21 mouse cellular contexts compared by ENCODE assay signal in the genomic region with DNA sequence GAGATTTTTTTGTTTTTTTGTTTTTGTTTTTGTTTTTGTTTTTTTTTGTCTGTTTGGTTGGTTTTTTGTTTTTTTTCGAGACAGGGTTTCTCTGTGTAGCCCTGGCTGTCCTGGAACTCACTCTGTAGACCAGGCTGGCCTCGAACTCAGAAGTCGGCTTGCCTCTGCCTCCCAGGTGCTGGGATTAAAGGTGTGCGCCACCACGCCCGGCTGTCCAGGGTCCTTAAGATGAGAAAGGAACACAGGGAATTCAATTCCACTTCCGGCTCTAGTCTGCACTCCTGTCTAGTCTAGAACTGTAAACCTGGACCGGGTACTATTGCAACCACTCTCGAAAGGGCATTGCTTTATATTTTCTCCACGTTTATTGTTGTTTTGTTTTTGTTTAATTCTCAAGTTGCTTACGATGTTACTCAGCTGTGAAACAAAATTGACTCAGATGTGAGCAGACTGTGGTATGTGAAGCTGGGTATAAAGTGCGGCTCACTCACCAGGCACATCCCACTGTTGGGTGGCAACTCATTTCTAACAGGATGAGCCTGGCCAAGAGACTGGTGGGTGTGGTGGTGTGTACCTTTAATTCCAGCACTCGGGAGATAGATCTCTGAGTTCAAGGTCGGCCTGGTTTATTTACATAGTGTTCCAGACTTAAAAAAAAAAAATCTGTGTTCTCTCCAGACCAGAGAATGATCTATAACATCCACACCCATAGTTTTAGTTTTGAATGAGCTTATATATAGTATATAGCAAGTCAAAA. TPM values are rescaled to one million over a fixed set of nuclear protein-coding genes. Genes with fewer than 3 reads are reported as not detected.
A peak's percentile ranks its signal among the peaks of the same experiment; 100 is the strongest.
DNase-seq lines count a peak whose midpoint lies in the region; ATAC-seq and TF ChIP-seq lines count a peak whose summit lies in the region.
"Had no signal": no experiment of that assay in that cellular context is flagged by ENCODE, and none has a peak within 500 bp of the region (broad histone marks: within the 10 kb centered on the region; RNA-seq: fewer than 3 reads in every experiment).

No protein-coding gene starts in this region.

- H3K4me2 ChIP-seq in intestine, embryonic 15.5 days (replicated peaks) = no peak overlapping the region
- no peak overlapping the region for H3K4me2 ChIP-seq in intestine, embryonic 16.5 days (ENCODE audit: low read depth, low read length)
- H3K4me2 ChIP-seq: embryonic facial prominence, embryonic 12.5 days; forebrain, embryonic 15.5 days; heart, embryonic 11.5 days; heart, embryonic 15.5 days; hindbrain, embryonic 13.5 days had no signal

- no peak overlapping the region for H3K4me3 ChIP-seq in intestine, embryonic 15.5 days (replicated peaks)
- H3K4me3 ChIP-seq in intestine, embryonic 16.5 days (ENCODE audit: low read length) = no peak overlapping the region
- no peak overlapping the region for H3K4me3 ChIP-seq in liver, adult 2 months (ENCODE audit: insufficient read depth, low read depth, low read length)
- no peak overlapping the region for H3K4me3 ChIP-seq in small intestine, adult 2 months (ENCODE audit: low read depth, low read length)
- H3K4me3 ChIP-seq in limb, embryonic 10.5 days = no peak overlapping the region
- H3K4me3 ChIP-seq: embryonic facial prominence, embryonic 12.5 days; forebrain, embryonic 15.5 days; heart, adult 2 months; heart, embryonic 15.5 days; hindbrain, embryonic 13.5 days had no signal

- H3K79me2 ChIP-seq in liver, adult 2 months (ENCODE audit: control insufficient read depth, insufficient read depth, low read length) = no peaks in the 10 kb centered on the region

- 75% methylated on average over 14 of the region's 14 CpGs for WGBS in intestine, embryonic 15.5 days
- WGBS in intestine, embryonic 16.5 days = 81% methylated on average over 14 of the region's 14 CpGs
- WGBS in liver, adult 2 months = 65% methylated on average over 14 of the region's 14 CpGs
- 31% methylated on average over 14 of the region's 14 CpGs for WGBS in small intestine, adult 2 months
- WGBS in limb, embryonic 10.5 days = 91% methylated on average over 14 of the region's 14 CpGs

- peak; percentile 87 for DNase-seq in liver, adult 2 months (ENCODE audit: extremely low read depth, low read depth, low spot score)
- DNase-seq in liver = no peak
- DNase-seq in R1 (ENCODE audit: low read depth, low spot score) = peak; percentile 46
- DNase-seq in limb, embryonic 10.5 days (ENCODE audit: low spot score) = no peak
- DNase-seq: adrenal gland, postnatal 10 days; cerebellum, adult 11 months; cerebellum, adult 9-10 months; cerebellum, postnatal 25 days; gastrocnemius, postnatal 36 days; heart, adult 2 months; heart, postnatal 14 days had no signal

- TF ChIP-seq CTCF in liver, adult 2 months (IDR thresholded peaks at IDR 0.05; ENCODE audit: low read depth, low read length) = no peak
- TF ChIP-seq CTCF in small intestine, adult 2 months (IDR thresholded peaks at IDR 0.05; ENCODE audit: extremely low read depth, insufficient read length, insufficient replicate concordance, low read depth, low read length) = no peak

- no peak overlapping the region for H3K27ac ChIP-seq in intestine, embryonic 15.5 days
- H3K27ac ChIP-seq in intestine, embryonic 16.5 days (ENCODE audit: low read length) = no peak overlapping the region
- peak overlapping the region; percentile 61 for H3K27ac ChIP-seq in liver, adult 2 months (replicated peaks; ENCODE audit: insufficient read depth, low read depth, low read length)
- peak overlapping the region; percentile 69 for H3K27ac ChIP-seq in small intestine, adult 2 months (ENCODE audit: insufficient read depth, low read depth, low read length)
- H3K27ac ChIP-seq in limb, embryonic 10.5 days = no peak overlapping the region
- H3K27ac ChIP-seq: embryonic facial prominence, embryonic 12.5 days; forebrain, embryonic 15.5 days; heart, adult 2 months; heart, embryonic 15.5 days; hindbrain, embryonic 13.5 days had no signal

- H3K27me3 ChIP-seq in intestine, embryonic 15.5 days (replicated peaks) = no peaks in the 10 kb centered on the region
- no peaks in the 10 kb centered on the region for H3K27me3 ChIP-seq in intestine, embryonic 16.5 days (replicated peaks; ENCODE audit: control insufficient read depth, insufficient read depth, low read length)
- H3K27me3 ChIP-seq in liver, adult 2 months (ENCODE audit: control insufficient read depth, insufficient read depth, low read length) = no peaks in the 10 kb centered on the region
- H3K27me3 ChIP-seq in small intestine, adult 2 months (ENCODE audit: control insufficient read depth, insufficient read depth, low read length) = no peaks in the 10 kb centered on the region
- no peaks in the 10 kb centered on the region for H3K27me3 ChIP-seq in limb, embryonic 10.5 days (ENCODE audit: low read depth, poor library complexity, severe bottlenecking)
- H3K27me3 ChIP-seq: embryonic facial prominence, embryonic 12.5 days; forebrain, embryonic 15.5 days; heart, embryonic 15.5 days; hindbrain, embryonic 13.5 days; Patski had no signal

- 0 out of 2 replicates have a peak, but pooled peaks cover 2% of the 10 kb centered on the region for H3K4me1 ChIP-seq in intestine, embryonic 15.5 days (replicated peaks)
- H3K4me1 ChIP-seq in intestine, embryonic 16.5 days (ENCODE audit: control insufficient read depth, insufficient read depth, low read length) = peaks cover 7% of the 10 kb centered on the region
- peaks cover 27% of the 10 kb centered on the region for H3K4me1 ChIP-seq in liver, adult 2 months (ENCODE audit: control insufficient read depth, insufficient read depth, low read length)
- H3K4me1 ChIP-seq in small intestine, adult 2 months (ENCODE audit: control insufficient read depth, insufficient read depth, insufficient read length, low read length) = peaks cover 22% of the 10 kb centered on the region; the same call in 1 of the 2 replicates
- no peaks in the 10 kb centered on the region for H3K4me1 ChIP-seq in limb, embryonic 10.5 days
- H3K4me1 ChIP-seq: embryonic facial prominence, embryonic 12.5 days; forebrain, embryonic 15.5 days; heart, embryonic 15.5 days; hindbrain, embryonic 13.5 days had no signal

- H3K36me3 ChIP-seq in intestine, embryonic 15.5 days = no peaks in the 10 kb centered on the region
- H3K36me3 ChIP-seq in intestine, embryonic 16.5 days (ENCODE audit: control insufficient read depth, insufficient read depth, low read length) = no peaks in the 10 kb centered on the region
- no peaks in the 10 kb centered on the region for H3K36me3 ChIP-seq in liver, adult 2 months (ENCODE audit: control insufficient read depth, insufficient read depth, low read length)
- H3K36me3 ChIP-seq in small intestine, adult 2 months (ENCODE audit: control insufficient read depth, insufficient read depth, low read length) = no peaks in the 10 kb centered on the region
- H3K36me3 ChIP-seq in limb, embryonic 10.5 days = no peaks in the 10 kb centered on the region
- H3K36me3 ChIP-seq: embryonic facial prominence, embryonic 12.5 days; forebrain, embryonic 15.5 days; heart, embryonic 15.5 days; hindbrain, embryonic 13.5 days had no signal

- H3K9me3 ChIP-seq in intestine, embryonic 15.5 days = no peaks in the 10 kb centered on the region
- no peaks in the 10 kb centered on the region for H3K9me3 ChIP-seq in intestine, embryonic 16.5 days (ENCODE audit: control insufficient read depth, low read length)
- no peaks in the 10 kb centered on the region for H3K9me3 ChIP-seq in limb, embryonic 10.5 days (replicated peaks)
- H3K9me3 ChIP-seq: embryonic facial prominence, embryonic 12.5 days; forebrain, embryonic 15.5 days; heart, embryonic 15.5 days; hindbrain, embryonic 13.5 days had no signal

- TF ChIP-seq POLR2A in liver, adult 2 months (IDR thresholded peaks at IDR 0.05; ENCODE audit: extremely low read depth, insufficient read depth, low read length) = no peak
- TF ChIP-seq POLR2A in small intestine, adult 2 months (IDR thresholded peaks at IDR 0.05; ENCODE audit: low read depth, low read length) = no peak

- peak; percentile 16; the same call in 1 of the 2 replicates for ATAC-seq in intestine, embryonic 15.5 days
- ATAC-seq in intestine, embryonic 16.5 days = no peak
- no peak for ATAC-seq in megakaryocyte, adult 5-6 weeks (ENCODE audit: poor library complexity, severe bottlenecking)
- ATAC-seq: forebrain, embryonic 15.5 days; Patski had no signal

- no peak overlapping the region for H3K9ac ChIP-seq in intestine, embryonic 15.5 days
- H3K9ac ChIP-seq in intestine, embryonic 16.5 days (ENCODE audit: low read depth, low read length) = no peak overlapping the region
- no peak overlapping the region for H3K9ac ChIP-seq in liver, adult 2 months (ENCODE audit: low read depth, low read length)
- H3K9ac ChIP-seq: embryonic facial prominence, embryonic 12.5 days; forebrain, embryonic 15.5 days; heart, embryonic 15.5 days; hindbrain, embryonic 13.5 days had no signal

RNA-seq across cellular contexts. Expression of a gene that starts 15.8 kb away (rescaled TPM):
- polyA plus RNA-seq in intestine, embryonic 15.5 days (2015; fragmentation: Nextera tagmentation; extraction: Ambion mirVana) = 313 and 339 TPM in 2 replicates
- 331 and 345 TPM in 2 replicates for polyA plus RNA-seq in intestine, embryonic 16.5 days (2015; fragmentation: Nextera tagmentation; extraction: Ambion mirVana)
- 105 and 111 TPM in 2 replicates for total RNA-seq in liver, adult 2 months (2014; rRNA removed)
- 11.4 and 16.7 TPM in 2 replicates for polyA plus RNA-seq in liver, adult 2 months (2012; rRNA removed)
- 14.1 and 37.6 TPM in 2 replicates for polyA plus RNA-seq in small intestine, adult 2 months (2012; rRNA removed)
- total RNA-seq in megakaryocyte, adult 5-6 weeks (2015) = 108 and 109 TPM in 2 replicates
- 133 and 136 TPM in 2 replicates for total RNA-seq in megakaryocyte, adult 5-6 weeks (2017)
- 343 and 366 TPM in 2 replicates for polyA plus RNA-seq in limb, embryonic 10.5 days (2016; fragmentation: Nextera tagmentation; extraction: Ambion mirVana)

Comparison
In these comparisons a context has a peak if more than half of its experiments do, and no peak if none do; other contexts are left out.
1. DNase-seq: peak in liver, adult 2 months (single experiment) and R1 (single experiment); none in liver (single experiment) and limb, embryonic 10.5 days (single experiment).
2. H3K27ac ChIP-seq: peak in liver, adult 2 months (single experiment) and small intestine, adult 2 months (single experiment); none in intestine, embryonic 15.5 days (single experiment), intestine, embryonic 16.5 days (single experiment) and limb, embryonic 10.5 days (single experiment).